Comparison of ENCODE assay signal across 7 mouse cellular contexts in genomic region chr11:117331361-117332241, GRCm38 (mm10).
DNase-seq lines count a peak whose midpoint lies in the region; ATAC-seq and TF ChIP-seq lines count a peak whose summit lies in the region.

No protein-coding gene starts in this region.

- peak overlapping the region; percentile 51 for H3K4me3 ChIP-seq in lung, embryonic 15.5 days
- peak overlapping the region; percentile 64 for H3K4me3 ChIP-seq in bone marrow macrophage, adult 2 months (ENCODE audit: insufficient read depth, low read length)
- peak overlapping the region; percentile 55 for H3K4me3 ChIP-seq in limb, embryonic 14.5 days (replicated peaks; ENCODE audit: low read length)

- peaks cover 89% of the 10 kb centered on the region for H3K4me1 ChIP-seq in lung, embryonic 15.5 days
- peaks cover 50% of the 10 kb centered on the region for H3K4me1 ChIP-seq in bone marrow macrophage, adult 2 months (ENCODE audit: control insufficient read depth, insufficient read depth, low read length)
- peaks cover 65% of the 10 kb centered on the region for H3K4me1 ChIP-seq in limb, embryonic 14.5 days (ENCODE audit: control insufficient read depth, insufficient read depth, low read length)

- TF ChIP-seq CTCF in bone marrow macrophage, adult 2 months (IDR thresholded peaks at IDR 0.05; ENCODE audit: low read depth, low read length) = no peak

- peak overlapping the region; percentile 63 for H3K9ac ChIP-seq in lung, embryonic 15.5 days
- peak overlapping the region; percentile 75 for H3K9ac ChIP-seq in limb, embryonic 14.5 days (ENCODE audit: low read depth, low read length, severe bottlenecking)

- TF ChIP-seq POLR2A in bone marrow macrophage, adult 2 months (IDR thresholded peaks at IDR 0.05; ENCODE audit: borderline replicate concordance, low read depth, low read length) = no peak
- TF ChIP-seq POLR2A in limb, embryonic 14.5 days (IDR thresholded peaks at IDR 0.05; ENCODE audit: borderline replicate concordance, extremely low read depth, insufficient read depth, insufficient read length) = no peak

- no peaks in the 10 kb centered on the region for H3K9me3 ChIP-seq in lung, embryonic 15.5 days
- H3K9me3 ChIP-seq in limb, embryonic 14.5 days (ENCODE audit: control insufficient read depth, low read length) = no peaks in the 10 kb centered on the region

- H3K36me3 ChIP-seq in lung, embryonic 15.5 days = no peaks in the 10 kb centered on the region
- no peaks in the 10 kb centered on the region; the same call in 1 of the 2 replicates for H3K36me3 ChIP-seq in limb, embryonic 14.5 days (ENCODE audit: control insufficient read depth, insufficient read depth, low read length)

- ATAC-seq in lung, embryonic 15.5 days (ENCODE audit: borderline replicate concordance, extremely low read depth, low FRiP score, low TSS enrichment) = peak; percentile 17; the same call in 1 of the 2 replicates
- peak; percentile 8; the same call in 1 of the 2 replicates for ATAC-seq in granulocyte monocyte progenitor cell, adult 5-6 weeks (replicated peaks; ENCODE audit: poor library complexity, severe bottlenecking)
- ATAC-seq in limb, embryonic 14.5 days (ENCODE audit: low FRiP score, low read depth) = peak; percentile 8; the same call in 1 of the 2 replicates

- H3K27ac ChIP-seq in lung, embryonic 15.5 days = peak overlapping the region; percentile 93
- peak overlapping the region; percentile 95 for H3K27ac ChIP-seq in bone marrow macrophage, adult 2 months (ENCODE audit: insufficient read depth, low read depth, low read length)
- H3K27ac ChIP-seq in limb, embryonic 14.5 days (replicated peaks; ENCODE audit: low read depth, low read length) = peak overlapping the region; percentile 86

- H3K27me3 ChIP-seq in lung, embryonic 15.5 days = no peaks in the 10 kb centered on the region
- H3K27me3 ChIP-seq in limb, embryonic 14.5 days (ENCODE audit: control insufficient read depth, insufficient read depth, low read length) = no peaks in the 10 kb centered on the region

- peak overlapping the region; percentile 89 for H3K4me2 ChIP-seq in lung, embryonic 15.5 days
- peak overlapping the region; percentile 83 for H3K4me2 ChIP-seq in limb, embryonic 14.5 days (replicated peaks; ENCODE audit: low read depth, low read length, severe bottlenecking)

- WGBS in lung, embryonic 15.5 days = 3% methylated on average over 17 of the region's 17 CpGs
- 2% methylated on average over 17 of the region's 17 CpGs for WGBS in limb, embryonic 14.5 days

- no peak for DNase-seq in lung, postnatal 14 days
- DNase-seq in limb, embryonic 14.5 days (ENCODE audit: low spot score) = no peak
- peak; percentile 60 for DNase-seq in retina, embryonic 14.5 days (ENCODE audit: low spot score)
- DNase-seq in urinary bladder, adult 2 months (ENCODE audit: low spot score) = no peak
